Mouse (Mus musculus) kidney, embryonic 15.5 days (tissue): ENCODE data around the gene Creb3l4. TPM values are rescaled to one million over a fixed set of nuclear protein-coding genes. Genes with fewer than 3 reads are reported as not detected.
"Not testable (repeated sequence)": the region's sequence is repeated elsewhere in the genome, so short reads cannot be mapped to it uniquely, and the experiment has no call there.

Source experiments
- ATAC-seq: fragments of 200-750 bp; cut with Nextera tagmentation; replicated peaks from 2 replicates; pipeline ENCODE4 v1.8.0; 2017; ENCODE audit warnings: moderate TSS enrichment; ENCODE audit not compliant: low FRiP score
- H3K27ac ChIP-seq: fragments of 300-500 bp; sonication (generic); 2 replicates; pipeline ENCODE4 v1.5.1; 2015; ENCODE audit warnings: mild to moderate bottlenecking, inconsistent platforms
- H3K27me3 ChIP-seq: fragments of 300-500 bp; sonication (generic); 2 replicates; pipeline ENCODE4 v1.6.1; 2015; ENCODE audit warnings: inconsistent platforms
- H3K36me3 ChIP-seq: fragments of 300-500 bp; sonication (generic); 2 replicates; pipeline ENCODE4 v1.6.1; 2015; ENCODE audit warnings: inconsistent platforms
- H3K4me1 ChIP-seq: fragments of 300-500 bp; sonication (generic); 2 replicates; pipeline ENCODE4 v1.6.1; 2015; ENCODE audit warnings: inconsistent platforms
- H3K4me2 ChIP-seq: fragments of 300-500 bp; sonication (generic); 2 replicates; pipeline ENCODE4 v1.6.1; 2015; ENCODE audit warnings: moderate library complexity, mild to moderate bottlenecking, inconsistent platforms
- H3K4me3 ChIP-seq: fragments of 300-500 bp; sonication (generic); replicated peaks from 2 replicates; pipeline ENCODE4 v1.5.1; 2015; ENCODE audit warnings: mild to moderate bottlenecking, inconsistent platforms
- H3K9ac ChIP-seq: fragments of 300-500 bp; sonication (generic); 2 replicates; pipeline ENCODE4 v1.6.1; 2015; ENCODE audit warnings: mild to moderate bottlenecking, inconsistent platforms
- H3K9me3 ChIP-seq: fragments of 300-500 bp; sonication (generic); replicated peaks from 2 replicates; pipeline ENCODE4 v1.6.1; 2016; ENCODE audit warnings: inconsistent platforms
- WGBS: fragments of 180-500 bp; shearing (Covaris S2); methylation state at CpG from one replicate; pipeline ENCODE4 v1.1.7; 2015; ENCODE audit warnings: mixed read lengths; 5-methylcytosine and 5-hydroxymethylcytosine counted together
- polyA plus RNA-seq: library from polyadenylated mRNA; unstranded; fragments of >200 nt; fragmentation: Nextera tagmentation; extraction: Ambion mirVana; gene quantifications from 2 replicates; pipeline ENCODE4 v1.2.1, GENCODE M21; 2015

Gene Creb3l4
- polyA plus RNA-seq, 1 experiment from 2014 or later = 3.7 TPM

GRCm38 (mm10) chr3:90258521-90258920 lies 15.2 kb upstream of the Creb3l4 start:
- Histone ChIP-seq H3K4me2 (no peak overlapping the region), H3K27me3 (no peaks in the 10 kb centered on the region), H3K27ac (no peak overlapping the region), H3K9me3 (no peaks in the 10 kb centered on the region), H3K9ac (no peak overlapping the region), H3K36me3 (peaks cover 68% of the 10 kb centered on the region), H3K4me1 (peaks cover 17% of the 10 kb centered on the region), H3K4me3 (no peak overlapping the region)
- 93% methylated on average over 4 of the region's 4 CpGs for WGBS
- ATAC-seq = no peak

- Histone ChIP-seq H3K36me3 (peaks cover 52% of the 10 kb centered on the region), H3K9ac (no peak overlapping the region), H3K4me2 (no peak overlapping the region), H3K9me3 (no peaks in the 10 kb centered on the region), H3K4me3 (no peak overlapping the region), H3K4me1 (peaks cover 17% of the 10 kb centered on the region), H3K27ac (no peak overlapping the region), H3K27me3 (no peaks in the 10 kb centered on the region)
- 91% methylated on average over 19 of the region's 19 CpGs for WGBS
- ATAC-seq = no peak
Measured at GRCm38 (mm10) chr3:90256731-90257530, 13.6 kb upstream of the Creb3l4 start.

DNA sequence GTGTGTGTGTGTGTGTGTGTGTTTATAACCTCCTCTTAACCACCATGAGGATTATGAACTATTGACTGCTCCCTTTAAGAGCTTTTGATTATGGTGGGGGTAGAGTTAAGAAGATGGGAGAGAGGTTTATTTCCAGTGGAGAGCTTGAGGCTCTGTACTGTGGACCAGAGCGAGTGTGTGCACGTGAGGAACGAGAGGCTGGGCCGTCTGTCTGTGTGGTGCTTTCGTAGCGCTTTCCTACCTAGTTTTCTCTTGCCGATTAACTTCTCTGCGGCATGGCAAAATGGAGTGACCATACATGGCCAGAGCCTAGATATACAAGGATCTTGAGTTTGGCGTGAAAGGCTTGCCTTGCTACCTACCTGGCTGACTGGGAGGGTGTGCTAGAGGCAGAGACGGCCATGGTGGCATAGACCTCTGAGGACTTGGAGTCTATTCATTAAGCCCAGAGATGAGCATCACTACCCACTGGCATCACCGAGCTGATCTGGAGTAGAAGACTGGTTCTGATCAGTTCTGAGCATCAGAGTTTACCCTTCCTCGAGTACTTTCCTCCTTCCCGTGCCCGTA lies 12.6 kb upstream of the Creb3l4 start:
- H3K4me2 ChIP-seq = peak overlapping the region; percentile 72
- H3K4me3 ChIP-seq = peak overlapping the region; percentile 78

GRCm38 (mm10) chr3:90255194-90255565 lies 11.9 kb upstream of the Creb3l4 start:
- H3K9me3 ChIP-seq = no peaks in the 10 kb centered on the region
- peaks cover 23% of the 10 kb centered on the region for H3K4me1 ChIP-seq
- H3K27ac ChIP-seq = peak overlapping the region; percentile 90
- peak overlapping the region; percentile 78 for H3K4me3 ChIP-seq
- peaks cover 51% of the 10 kb centered on the region for H3K36me3 ChIP-seq
- H3K9ac ChIP-seq = peak overlapping the region; percentile 82
- H3K27me3 ChIP-seq = no peaks in the 10 kb centered on the region
- WGBS = 3% methylated on average over 2 of the region's 2 CpGs
- no peak for ATAC-seq
- H3K4me2 ChIP-seq = peak overlapping the region; percentile 72

More for the DNA sequence above, 12.6 kb upstream of the Creb3l4 start:
- no peaks in the 10 kb centered on the region for H3K9me3 ChIP-seq
- peaks cover 51% of the 10 kb centered on the region for H3K36me3 ChIP-seq
- H3K4me1 ChIP-seq = peaks cover 19% of the 10 kb centered on the region
- no peaks in the 10 kb centered on the region for H3K27me3 ChIP-seq
- ATAC-seq = no peak
- 91% methylated on average over 14 of the region's 14 CpGs for WGBS
- no peak overlapping the region for H3K27ac ChIP-seq
- no peak overlapping the region for H3K9ac ChIP-seq

- H3K9ac ChIP-seq = peak overlapping the region; percentile 82
- H3K4me1 ChIP-seq = peaks cover 24% of the 10 kb centered on the region
- ATAC-seq = peak; percentile 78
- WGBS = under 1% methylated on average over 41 of the region's 41 CpGs
- peak overlapping the region; percentile 90 for H3K27ac ChIP-seq
- H3K4me2 ChIP-seq = peak overlapping the region; percentile 72
- peak overlapping the region; percentile 78 for H3K4me3 ChIP-seq
- H3K27me3 ChIP-seq = no peaks in the 10 kb centered on the region
- peaks cover 50% of the 10 kb centered on the region for H3K36me3 ChIP-seq
- H3K9me3 ChIP-seq = no peaks in the 10 kb centered on the region
Measured at GRCm38 (mm10) chr3:90254419-90255193, 11.3 kb upstream of the Creb3l4 start.

DNA sequence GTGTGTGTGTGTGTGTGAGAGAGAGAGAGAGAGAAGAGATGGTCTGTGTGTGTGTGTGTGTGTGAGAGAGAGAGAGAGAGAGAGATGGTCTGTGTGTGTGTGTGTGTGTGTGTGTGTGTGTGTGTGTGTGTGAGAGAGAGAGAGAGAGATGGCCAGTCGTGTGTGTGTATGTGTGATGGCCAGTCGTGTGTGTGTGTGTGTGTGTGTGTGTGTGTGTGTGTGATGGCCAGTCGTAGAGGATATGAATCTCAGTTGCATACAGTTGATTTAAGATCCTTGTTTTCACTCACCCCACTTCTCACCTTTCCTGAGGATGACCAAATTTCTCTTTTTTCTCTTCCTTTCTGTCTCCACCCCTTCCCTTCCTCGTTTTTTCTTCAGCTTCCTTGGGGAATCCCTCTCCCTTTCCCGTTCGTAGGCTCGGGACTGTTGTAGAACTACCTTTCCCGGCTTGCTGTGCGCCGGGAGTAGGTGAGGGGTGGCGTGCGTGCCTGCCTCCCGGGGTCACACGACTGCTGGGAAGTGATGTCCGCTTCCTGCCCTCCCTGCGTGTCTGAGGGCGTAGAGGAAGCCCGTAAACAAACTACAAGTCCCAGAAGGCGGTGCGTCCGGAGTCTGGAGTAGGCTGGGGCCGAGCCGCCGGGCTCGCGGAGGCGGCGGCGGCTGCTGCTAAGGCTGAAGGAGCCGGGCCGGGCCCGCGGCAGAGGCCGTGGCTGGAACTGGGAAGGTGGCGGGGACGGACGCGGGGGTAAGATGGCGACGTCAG lies 10.5 kb upstream of the Creb3l4 start, which contains the start of gene Crtc2:
Gene Crtc2, plus strand, starts transcription at position 511 of the 766 bp plus-strand sequence.
- peak within 1 kb of the TSS; percentile 90 for H3K27ac ChIP-seq
- H3K27me3 ChIP-seq = no peaks in the 10 kb centered on the region
- under 1% methylated on average over 40 of the region's 40 CpGs for WGBS
- peaks cover 47% of the 10 kb centered on the region for H3K36me3 ChIP-seq
- peaks cover 32% of the 10 kb centered on the region for H3K4me1 ChIP-seq
- ATAC-seq = peak; percentile 99
- H3K4me2 ChIP-seq = peak within 1 kb of the TSS; percentile 72
- peak within 1 kb of the TSS; percentile 82 for H3K9ac ChIP-seq
- peak within 1 kb of the TSS; percentile 78 for H3K4me3 ChIP-seq
- H3K9me3 ChIP-seq = no peaks in the 10 kb centered on the region

- not testable (repeated sequence) for H3K9ac ChIP-seq, H3K9me3 ChIP-seq, H3K27me3 ChIP-seq, H3K27ac ChIP-seq, H3K4me3 ChIP-seq
- Histone ChIP-seq H3K36me3 (peaks cover 40% of the 10 kb centered on the region), H3K4me1 (peaks cover 34% of the 10 kb centered on the region), H3K4me2 (peak overlapping the region; percentile 72; the same call in 1 of the 2 replicates)
- ATAC-seq = peak; percentile 1; the same call in 1 of the 2 replicates
- WGBS = 50% methylated on average over 1 of the region's 1 CpGs
Measured at GRCm38 (mm10) chr3:90253174-90253573, 9.9 kb upstream of the Creb3l4 start.

DNA sequence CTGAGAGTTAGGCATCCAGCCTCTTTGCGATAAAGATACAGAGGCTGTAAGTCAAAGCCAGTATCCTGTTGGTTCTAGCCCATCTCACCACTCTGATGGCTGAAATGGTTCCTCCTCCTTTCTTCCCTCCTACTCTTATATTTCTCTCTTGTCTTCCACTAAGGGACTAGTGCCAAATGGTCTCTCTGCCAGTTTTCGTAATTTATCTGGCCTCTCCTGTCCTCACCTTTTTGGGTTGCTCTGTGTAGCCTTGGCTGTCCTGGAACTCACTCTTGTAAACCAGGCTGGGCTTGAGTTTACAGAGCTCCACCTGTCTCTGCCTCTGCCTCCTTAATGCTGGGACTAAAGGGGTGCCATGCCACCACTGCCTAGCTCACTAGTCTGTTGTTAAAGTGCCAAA lies 9.3 kb upstream of the Creb3l4 start:
- not testable (repeated sequence) for H3K27ac ChIP-seq, H3K9ac ChIP-seq, H3K27me3 ChIP-seq, H3K4me3 ChIP-seq, H3K9me3 ChIP-seq, H3K4me2 ChIP-seq, ATAC-seq
- Histone ChIP-seq H3K4me1 (peaks cover 35% of the 10 kb centered on the region), H3K36me3 (peaks cover 35% of the 10 kb centered on the region)
- 88% methylated on average over 2 of the region's 2 CpGs for WGBS

DNA sequence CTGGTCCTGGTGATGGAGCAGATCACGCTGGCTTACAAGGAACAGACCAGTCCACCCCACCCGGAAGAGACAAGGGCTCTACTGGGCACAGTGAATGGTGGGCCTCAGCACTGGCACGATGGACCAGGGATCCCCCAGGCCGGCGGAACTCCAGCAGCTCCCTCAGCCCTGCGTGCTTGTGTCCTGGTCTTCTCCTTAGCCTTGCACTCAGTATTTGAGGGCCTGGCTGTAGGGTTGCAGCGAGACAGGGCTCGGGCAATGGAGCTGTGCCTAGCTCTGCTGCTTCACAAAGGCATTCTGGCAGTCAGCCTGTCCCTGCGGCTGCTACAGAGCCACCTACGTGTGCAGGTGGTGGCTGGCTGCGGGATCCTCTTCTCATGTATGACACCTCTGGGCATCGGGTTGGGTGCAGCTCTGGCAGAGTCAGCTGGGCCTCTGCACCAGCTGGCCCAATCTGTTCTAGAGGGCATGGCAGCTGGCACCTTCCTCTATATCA lies 8.5 kb upstream of the Creb3l4 start:
- H3K27ac ChIP-seq, H3K9me3 ChIP-seq, H3K27me3 ChIP-seq, H3K4me3 ChIP-seq, H3K9ac ChIP-seq, ATAC-seq, H3K4me2 ChIP-seq: not testable (repeated sequence)
- Histone ChIP-seq H3K4me1 (peaks cover 38% of the 10 kb centered on the region), H3K36me3 (peaks cover 27% of the 10 kb centered on the region)
- 93% methylated on average over 10 of the region's 12 CpGs for WGBS

- 66% methylated on average over 6 of the region's 6 CpGs for WGBS
- no peaks in the 10 kb centered on the region for H3K27me3 ChIP-seq
- no peak overlapping the region for H3K4me2 ChIP-seq
- H3K9me3 ChIP-seq = no peaks in the 10 kb centered on the region
- H3K36me3 ChIP-seq = peaks cover 26% of the 10 kb centered on the region
- no peak overlapping the region for H3K9ac ChIP-seq
- 0 out of 2 replicates have a peak overlapping the region, but pooled peaks have one; percentile 41 for H3K27ac ChIP-seq
- H3K4me1 ChIP-seq = peaks cover 32% of the 10 kb centered on the region
- H3K4me3 ChIP-seq = no peak overlapping the region
- no peak for ATAC-seq
Measured at GRCm38 (mm10) chr3:90250791-90251190, 7.5 kb upstream of the Creb3l4 start.

DNA sequence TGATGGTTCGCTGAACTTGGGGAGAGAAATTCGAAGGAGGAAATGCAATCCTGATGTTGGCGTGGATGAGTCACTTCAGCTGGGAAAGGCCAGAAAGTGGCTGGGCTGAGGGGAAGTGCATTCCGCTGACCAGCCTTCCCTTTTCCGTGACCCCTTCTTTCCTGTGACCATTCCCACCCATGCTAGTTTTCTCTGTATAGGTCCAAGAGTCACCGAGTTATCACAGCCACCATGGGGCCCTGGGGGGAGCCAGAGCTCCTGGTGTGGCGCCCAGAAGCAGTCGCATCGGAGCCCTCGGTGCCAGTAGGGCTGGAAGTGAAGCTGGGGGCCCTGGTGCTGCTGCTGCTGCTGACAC lies 5.4 kb upstream of the Creb3l4 start:
- H3K27ac ChIP-seq = peak overlapping the region; percentile 94
- WGBS = 3% methylated on average over 10 of the region's 10 CpGs
- peaks cover 26% of the 10 kb centered on the region for H3K36me3 ChIP-seq
- H3K9me3 ChIP-seq = no peaks in the 10 kb centered on the region
- peak overlapping the region; percentile 74 for H3K4me3 ChIP-seq
- H3K4me1 ChIP-seq = peaks cover 25% of the 10 kb centered on the region
- H3K9ac ChIP-seq = peak overlapping the region; percentile 74
- peak overlapping the region; percentile 85 for H3K4me2 ChIP-seq
- H3K27me3 ChIP-seq = no peaks in the 10 kb centered on the region
- no peak for ATAC-seq
